Mouse (Mus musculus) B cell, adult 2 months (primary cell): Measurements from ENCODE around the gene Hoxa7.

ENCODE experiments used
- DNase-seq, 2 experiments: peaks; one replicate each; pipeline ENCODE4 v3.0.0; 2022

Hoxa7 gene

GRCm38 (mm10) chr6:52238976-52239375 lies 17.3 kb upstream of the Hoxa7 start:
- DNase-seq = no peak

GRCm38 (mm10) chr6:52238155-52238545 lies 16.5 kb upstream of the Hoxa7 start:
- DNase-seq = no peak

- no peak for DNase-seq
Measured at GRCm38 (mm10) chr6:52237346-52238154, 15.9 kb upstream of the Hoxa7 start.

DNA sequence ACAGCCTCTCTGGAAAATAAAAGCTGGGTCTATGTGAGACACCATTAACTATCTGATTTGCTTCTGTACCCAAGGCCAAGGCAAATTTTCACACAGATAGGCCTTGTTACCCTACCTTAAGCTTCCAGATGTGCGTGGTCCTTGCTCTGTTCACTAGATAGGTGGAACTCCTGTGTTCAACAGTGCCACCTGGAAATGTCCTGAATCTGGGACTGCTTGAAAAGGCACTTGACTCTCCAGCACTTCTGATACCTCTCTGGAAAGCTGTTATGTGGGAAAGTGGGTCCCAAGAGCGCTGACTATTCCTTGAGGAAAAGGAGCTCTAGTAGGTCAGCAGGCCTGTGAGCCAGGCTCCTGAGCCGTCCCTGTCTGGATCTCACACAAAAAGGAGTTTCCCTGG lies 15.2 kb upstream of the Hoxa7 start:
- DNase-seq = no peak

- no peak for DNase-seq
Measured at GRCm38 (mm10) chr6:52235866-52236265, 14.2 kb upstream of the Hoxa7 start.

- no peak for DNase-seq
Measured at GRCm38 (mm10) chr6:52235267-52235666, 13.6 kb upstream of the Hoxa7 start.

GRCm38 (mm10) chr6:52234428-52235140 lies 12.9 kb upstream of the Hoxa7 start:
- no peak for DNase-seq

GRCm38 (mm10) chr6:52233546-52234427 lies 12.1 kb upstream of the Hoxa7 start:
- DNase-seq = peak in 1 of 2 experiments; percentile 64

DNA sequence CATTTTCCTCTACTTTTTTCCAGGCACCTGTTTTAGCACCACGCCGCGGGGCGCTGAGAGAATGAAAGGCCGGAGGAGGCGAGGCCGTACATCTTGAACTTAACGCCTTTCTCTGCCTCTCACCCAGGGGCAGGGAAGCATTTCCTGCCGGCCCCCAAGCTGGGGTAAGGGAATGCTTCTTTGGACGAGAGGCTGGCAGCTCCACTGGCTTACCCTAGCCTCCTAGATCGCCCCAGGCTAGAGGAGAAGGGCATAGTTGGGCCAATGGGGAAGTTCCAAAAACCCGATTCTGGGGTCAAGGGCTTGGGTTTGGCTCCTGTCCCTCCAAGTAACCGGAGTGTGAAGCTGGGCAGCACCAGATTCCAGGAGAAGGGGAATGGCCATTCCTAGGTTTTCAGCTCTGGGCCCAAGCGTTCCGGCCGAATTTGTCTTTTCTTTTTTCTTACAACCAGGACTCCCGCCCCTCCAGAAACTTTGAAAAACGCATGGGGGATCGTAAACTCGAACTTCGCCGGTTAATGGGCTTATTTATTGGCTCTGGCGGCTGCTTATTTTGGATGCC lies 11.4 kb upstream of the Hoxa7 start:
- DNase-seq = no peak

GRCm38 (mm10) chr6:52232568-52232965 lies 10.9 kb upstream of the Hoxa7 start:
- DNase-seq = no peak

- DNase-seq = no peak
Measured at GRCm38 (mm10) chr6:52231885-52232567, 10.4 kb upstream of the Hoxa7 start.

DNA sequence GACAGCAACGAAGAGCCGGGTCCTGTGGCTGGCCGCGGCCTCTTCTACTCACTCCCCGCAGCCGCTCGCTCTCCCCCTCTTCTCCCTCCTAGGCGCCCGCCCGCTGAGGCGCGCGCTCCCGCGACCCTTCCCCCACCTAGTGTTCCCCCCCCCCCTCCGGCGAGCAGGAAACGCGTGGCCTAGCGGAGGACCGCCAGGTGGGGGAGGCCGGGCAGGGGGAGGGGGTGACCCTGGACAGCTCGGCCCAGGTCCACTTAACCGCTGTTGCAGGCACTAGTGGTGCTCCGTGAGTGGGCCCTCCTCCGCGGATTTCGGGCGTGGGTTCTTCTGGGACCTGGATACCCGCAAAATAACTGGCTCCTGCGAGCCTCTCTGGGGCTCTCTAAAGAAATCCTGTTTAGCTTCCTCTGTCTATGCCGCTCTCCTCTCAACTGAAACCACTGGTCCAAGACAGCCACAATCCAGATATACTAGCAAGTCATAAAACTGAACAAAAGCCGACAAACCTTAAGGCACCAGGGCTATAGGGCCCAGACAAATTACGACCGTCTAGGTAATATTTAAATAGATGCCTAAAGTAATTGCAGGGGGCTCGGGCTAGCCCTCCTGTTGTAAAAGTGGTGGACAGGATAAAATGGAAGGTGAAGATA lies 9.0 kb upstream of the Hoxa7 start, which contains the start of gene Hoxa9:
Gene Hoxa9 (minus strand): TSS at position 574 of the 650 bp plus-strand sequence.
- no peak for DNase-seq

- DNase-seq = no peak
Measured at GRCm38 (mm10) chr6:52229558-52230416, 8.1 kb upstream of the Hoxa7 start.

DNA sequence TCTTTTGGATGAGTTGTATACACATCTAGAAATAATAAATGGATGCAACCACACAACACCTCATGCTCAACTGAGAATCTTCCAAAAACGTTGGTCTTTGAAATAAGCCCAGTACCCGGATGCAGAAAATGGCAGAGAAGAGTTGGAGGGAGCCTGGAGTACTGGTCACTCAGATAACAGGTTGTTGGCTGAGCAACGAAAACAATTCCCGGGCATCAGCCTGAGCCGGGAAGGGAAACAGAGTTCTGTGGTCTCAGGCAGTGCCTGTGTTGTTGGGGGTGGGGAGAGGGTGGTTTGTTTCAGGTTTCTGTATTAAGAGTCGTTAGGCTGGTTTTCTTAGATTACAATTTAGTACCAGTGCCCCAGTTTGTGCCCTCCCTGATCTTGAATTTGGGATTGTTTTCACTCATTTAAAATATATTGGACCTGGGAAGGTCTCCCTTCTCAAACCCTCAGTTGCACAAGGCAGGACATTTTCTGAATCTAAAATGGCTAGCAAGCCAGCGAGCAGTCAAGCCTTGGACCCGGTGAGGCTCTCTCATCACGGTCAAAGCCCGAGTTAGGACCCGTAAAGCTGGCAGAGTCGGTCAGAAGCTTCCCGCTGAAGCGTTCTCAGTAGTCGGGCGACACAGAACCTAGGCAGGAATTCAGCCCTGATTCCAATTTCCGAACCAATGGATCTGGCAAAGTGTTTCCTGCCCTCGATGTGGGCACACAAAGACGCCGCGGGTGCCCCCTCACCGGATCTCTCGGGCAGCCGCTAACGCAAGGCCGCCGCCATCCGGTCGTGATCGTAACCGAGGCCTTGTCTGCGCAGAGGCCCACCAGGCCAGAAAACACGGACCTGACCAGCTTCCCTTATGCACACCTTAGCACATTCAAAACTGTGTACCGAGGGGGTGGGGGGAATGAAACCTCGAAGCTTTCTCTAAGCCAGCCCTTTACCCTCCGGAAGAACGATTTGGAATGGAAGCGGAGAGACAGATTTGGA lies 7.1 kb upstream of the Hoxa7 start:
- peak in 1 of 2 experiments; percentile 37 for DNase-seq

DNA sequence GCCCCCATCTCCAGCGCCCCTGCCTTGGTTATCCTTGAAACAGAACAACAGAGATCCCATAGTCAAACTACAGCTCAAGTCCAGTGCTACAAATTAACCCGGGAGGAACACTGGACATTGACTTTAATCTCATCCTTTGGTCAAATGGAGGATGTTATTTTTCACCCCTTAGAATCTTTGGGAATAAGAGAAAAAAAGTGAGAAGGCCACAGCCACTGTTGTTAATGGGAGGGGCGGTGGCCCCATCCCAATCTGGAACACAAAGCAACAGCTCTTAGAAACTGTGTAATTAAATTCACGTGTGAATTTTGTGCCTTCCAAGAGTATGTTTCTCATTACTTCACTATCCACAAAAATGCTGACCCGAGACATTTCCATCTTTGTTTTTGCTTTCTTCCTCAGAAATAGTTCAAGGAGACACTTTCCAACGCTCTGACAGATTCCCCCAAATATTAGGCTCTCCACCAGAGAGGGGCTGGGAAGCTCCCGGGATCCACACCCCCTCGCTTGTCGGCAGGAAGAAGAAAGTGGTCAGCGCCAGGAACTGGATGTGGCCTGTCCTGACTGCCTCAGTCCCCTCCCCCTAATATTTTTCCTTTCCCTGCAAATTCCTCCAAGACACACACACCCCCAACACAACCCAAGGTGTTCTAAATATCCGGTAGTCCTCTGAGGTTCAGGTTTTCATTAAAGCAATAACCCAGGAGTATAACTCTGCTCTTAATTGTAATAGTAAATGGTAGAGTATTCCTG lies 6.0 kb upstream of the Hoxa7 start:
- DNase-seq = peak in 1 of 2 experiments; percentile 3

GRCm38 (mm10) chr6:52226569-52227257 lies 5.1 kb upstream of the Hoxa7 start:
- peak; percentile 6 to 25 for DNase-seq

- DNase-seq = peak; percentile 49 to 59
Measured at GRCm38 (mm10) chr6:52225612-52226568, 4.2 kb upstream of the Hoxa7 start.
